Mouse (Mus musculus) lung, embryonic 16.5 days (tissue): ENCODE results near the gene Adgrl3. TPM values are rescaled to one million over a fixed set of nuclear protein-coding genes. Genes with fewer than 3 reads are reported as not detected.

Experiments used
- ATAC-seq: fragments of 200-750 bp; cut with Nextera tagmentation; 2 replicates; pipeline ENCODE4 v1.8.0; 2017; ENCODE audit warnings: low read depth, mild to moderate bottlenecking, moderate library complexity
- H3K27ac ChIP-seq: fragments of 300-500 bp; sonication (generic); 2 replicates; pipeline ENCODE4 v1.5.1; 2014; ENCODE audit warnings: mild to moderate bottlenecking, control low read depth, low read length
- H3K27me3 ChIP-seq: fragments of 300-500 bp; sonication (generic); 2 replicates; pipeline ENCODE4 v1.6.1; 2014; ENCODE audit warnings: low read depth, low read length, mixed read lengths; ENCODE audit not compliant: control insufficient read depth, insufficient read depth
- H3K36me3 ChIP-seq: fragments of 300-500 bp; sonication (generic); 2 replicates; pipeline ENCODE4 v1.6.1; 2014; ENCODE audit warnings: low read length; ENCODE audit not compliant: control insufficient read depth, insufficient read depth
- H3K4me1 ChIP-seq: fragments of 300-500 bp; sonication (generic); replicated peaks from 2 replicates; pipeline ENCODE4 v1.6.1; 2014; ENCODE audit warnings: low read length, mixed read lengths; ENCODE audit not compliant: control insufficient read depth, insufficient read depth
- H3K4me2 ChIP-seq: fragments of 300-500 bp; sonication (generic); 2 replicates; pipeline ENCODE4 v1.6.1; 2014; ENCODE audit warnings: low read depth, low read length, control low read depth
- H3K4me3 ChIP-seq: fragments of 300-500 bp; sonication (generic); 2 replicates; pipeline ENCODE4 v1.5.1; 2014; ENCODE audit warnings: mild to moderate bottlenecking, low read length, control low read depth
- H3K9ac ChIP-seq: fragments of 300-500 bp; sonication (generic); 2 replicates; pipeline ENCODE4 v1.6.1; 2014; ENCODE audit warnings: low read length, control low read depth
- H3K9me3 ChIP-seq: fragments of 300-500 bp; sonication (generic); 2 replicates; pipeline ENCODE4 v1.6.1; 2016; ENCODE audit warnings: low read length; ENCODE audit not compliant: control insufficient read depth
- WGBS: fragments of 180-500 bp; shearing (Covaris S2); extraction: QIAGEN DNeasy Blood & Tissue Kit; methylation state at CpG from one replicate; pipeline ENCODE4 v1.1.7; 2014; 5-methylcytosine and 5-hydroxymethylcytosine counted together
- polyA plus RNA-seq: library from polyadenylated mRNA; unstranded; fragments of >200 nt; fragmentation: Nextera tagmentation; extraction: Ambion mirVana; gene quantifications from 2 replicates; pipeline ENCODE4 v1.2.1, GENCODE M21; 2015

Gene Adgrl3
- polyA plus RNA-seq, 1 experiment from 2014 or later = 13.8 TPM

- Histone ChIP-seq H3K4me1 (no peaks in the 10 kb centered on the region), H3K9ac (no peak overlapping the region), H3K9me3 (no peaks in the 10 kb centered on the region), H3K27ac (no peak overlapping the region), H3K4me2 (no peak overlapping the region), H3K36me3 (no peaks in the 10 kb centered on the region), H3K27me3 (no peaks in the 10 kb centered on the region), H3K4me3 (no peak overlapping the region)
- no peak for ATAC-seq
- WGBS = 76% methylated on average over 5 of the region's 5 CpGs
Measured at GRCm38 (mm10) chr5:81582886-81583285, 562.9 kb downstream of the Adgrl3 start.

GRCm38 (mm10) chr5:81583425-81583824, 563.5 kb downstream of the Adgrl3 start:
- no peak overlapping the region for H3K4me3 ChIP-seq
- H3K4me1 ChIP-seq = no peaks in the 10 kb centered on the region
- no peak overlapping the region for H3K27ac ChIP-seq
- ATAC-seq = no peak
- no peak overlapping the region for H3K9ac ChIP-seq
- no peaks in the 10 kb centered on the region for H3K27me3 ChIP-seq
- H3K4me2 ChIP-seq = no peak overlapping the region
- WGBS = 40% methylated on average over 3 of the region's 3 CpGs
- H3K36me3 ChIP-seq = no peaks in the 10 kb centered on the region
- no peaks in the 10 kb centered on the region for H3K9me3 ChIP-seq

- Histone ChIP-seq H3K27ac (no peak overlapping the region), H3K27me3 (no peaks in the 10 kb centered on the region), H3K36me3 (no peaks in the 10 kb centered on the region), H3K9me3 (no peaks in the 10 kb centered on the region), H3K4me3 (no peak overlapping the region), H3K4me2 (no peak overlapping the region), H3K9ac (no peak overlapping the region), H3K4me1 (no peaks in the 10 kb centered on the region)
- 58% methylated on average over 3 of the region's 3 CpGs for WGBS
- ATAC-seq = no peak
Measured at GRCm38 (mm10) chr5:81584945-81585344, 565.0 kb downstream of the Adgrl3 start.

- Histone ChIP-seq H3K4me3 (no peak overlapping the region), H3K4me2 (no peak overlapping the region), H3K27me3 (no peaks in the 10 kb centered on the region), H3K4me1 (no peaks in the 10 kb centered on the region), H3K9me3 (no peaks in the 10 kb centered on the region), H3K36me3 (no peaks in the 10 kb centered on the region), H3K9ac (no peak overlapping the region), H3K27ac (no peak overlapping the region)
- 38% methylated on average over 14 of the region's 14 CpGs for WGBS
- ATAC-seq = 0 out of 2 replicates have a peak, but pooled peaks have one; percentile 49
Measured at GRCm38 (mm10) chr5:81590005-81590694, 570.2 kb downstream of the Adgrl3 start.

GRCm38 (mm10) chr5:81591481-81591880, 571.5 kb downstream of the Adgrl3 start:
- Histone ChIP-seq H3K36me3 (no peaks in the 10 kb centered on the region), H3K4me2 (no peak overlapping the region), H3K9ac (no peak overlapping the region), H3K27ac (no peak overlapping the region), H3K9me3 (no peaks in the 10 kb centered on the region), H3K4me1 (no peaks in the 10 kb centered on the region), H3K4me3 (no peak overlapping the region), H3K27me3 (no peaks in the 10 kb centered on the region)
- 35% methylated on average over 3 of the region's 3 CpGs for WGBS
- no peak for ATAC-seq

- peak; percentile 81 for ATAC-seq
- no peaks in the 10 kb centered on the region for H3K27me3 ChIP-seq
- no peaks in the 10 kb centered on the region for H3K9me3 ChIP-seq
- no peak overlapping the region for H3K9ac ChIP-seq
- H3K4me2 ChIP-seq = no peak overlapping the region
- H3K36me3 ChIP-seq = no peaks in the 10 kb centered on the region
- H3K4me3 ChIP-seq = no peak overlapping the region
- 68% methylated on average over 1 of the region's 1 CpGs for WGBS
- H3K4me1 ChIP-seq = no peaks in the 10 kb centered on the region
- H3K27ac ChIP-seq = no peak overlapping the region
Measured at GRCm38 (mm10) chr5:81593396-81593995, 573.6 kb downstream of the Adgrl3 start.

- no peak overlapping the region for H3K4me2 ChIP-seq
- H3K4me1 ChIP-seq = no peaks in the 10 kb centered on the region
- H3K27ac ChIP-seq = no peak overlapping the region
- H3K9me3 ChIP-seq = no peaks in the 10 kb centered on the region
- H3K4me3 ChIP-seq = no peak overlapping the region
- H3K27me3 ChIP-seq = no peaks in the 10 kb centered on the region
- no peak overlapping the region for H3K9ac ChIP-seq
- ATAC-seq = no peak
- 63% methylated on average over 6 of the region's 6 CpGs for WGBS
- no peaks in the 10 kb centered on the region for H3K36me3 ChIP-seq
Measured at GRCm38 (mm10) chr5:81598041-81598440, 578.1 kb downstream of the Adgrl3 start.

- no peaks in the 10 kb centered on the region for H3K36me3 ChIP-seq
- no peak for ATAC-seq
- no peak overlapping the region for H3K4me2 ChIP-seq
- no peaks in the 10 kb centered on the region for H3K9me3 ChIP-seq
- WGBS = 96% methylated on average over 4 of the region's 4 CpGs
- H3K27me3 ChIP-seq = no peaks in the 10 kb centered on the region
- no peak overlapping the region for H3K9ac ChIP-seq
- no peaks in the 10 kb centered on the region for H3K4me1 ChIP-seq
- no peak overlapping the region for H3K4me3 ChIP-seq
- no peak overlapping the region for H3K27ac ChIP-seq
Measured at GRCm38 (mm10) chr5:81602889-81603288, 583.0 kb downstream of the Adgrl3 start.

- H3K27ac ChIP-seq = no peak overlapping the region
- H3K4me2 ChIP-seq = no peak overlapping the region
- H3K4me1 ChIP-seq = no peaks in the 10 kb centered on the region
- H3K4me3 ChIP-seq = no peak overlapping the region
- ATAC-seq = no peak
- 56% methylated on average over 1 of the region's 1 CpGs for WGBS
- no peak overlapping the region for H3K9ac ChIP-seq
- no peaks in the 10 kb centered on the region for H3K9me3 ChIP-seq
- no peaks in the 10 kb centered on the region for H3K27me3 ChIP-seq
- H3K36me3 ChIP-seq = no peaks in the 10 kb centered on the region
Measured at GRCm38 (mm10) chr5:81605646-81606045, 585.7 kb downstream of the Adgrl3 start.
